Mouse (Mus musculus) kidney, postnatal 14 days (tissue): Measurements from ENCODE around the gene Irs1.

ENCODE experiments used
- DNase-seq: peaks from one replicate; pipeline ENCODE4 v3.0.0; 2022; ENCODE audit warnings: mixed read lengths

The Irs1 gene

GRCm38 (mm10) chr1:82288421-82288990, 2.7 kb downstream of the Irs1 start:
- no peak for DNase-seq

GRCm38 (mm10) chr1:82287776-82288325, 3.4 kb downstream of the Irs1 start:
- DNase-seq = no peak

GRCm38 (mm10) chr1:82287052-82287775, 4.0 kb downstream of the Irs1 start:
- no peak for DNase-seq

- DNase-seq = no peak
Measured at GRCm38 (mm10) chr1:82286190-82287051, 4.8 kb downstream of the Irs1 start.

GRCm38 (mm10) chr1:82285461-82286189, 5.6 kb downstream of the Irs1 start:
- DNase-seq = no peak

GRCm38 (mm10) chr1:82284403-82284802, 6.8 kb downstream of the Irs1 start:
- DNase-seq = no peak

GRCm38 (mm10) chr1:82283901-82284301, 7.3 kb downstream of the Irs1 start:
- no peak for DNase-seq

GRCm38 (mm10) chr1:82282992-82283611, 8.1 kb downstream of the Irs1 start:
- DNase-seq = peak; percentile 93

GRCm38 (mm10) chr1:82281823-82282222, 9.4 kb downstream of the Irs1 start:
- no peak for DNase-seq

GRCm38 (mm10) chr1:82279768-82280167, 11.4 kb downstream of the Irs1 start:
- DNase-seq = no peak

GRCm38 (mm10) chr1:82274361-82274760, 16.9 kb downstream of the Irs1 start:
- no peak for DNase-seq

GRCm38 (mm10) chr1:82273529-82273928, 17.7 kb downstream of the Irs1 start:
- no peak for DNase-seq

- no peak for DNase-seq
Measured at GRCm38 (mm10) chr1:82272231-82272630, 19.0 kb downstream of the Irs1 start.

GRCm38 (mm10) chr1:82267547-82267946, 23.7 kb downstream of the Irs1 start:
- no peak for DNase-seq

GRCm38 (mm10) chr1:82262331-82262730, 28.9 kb downstream of the Irs1 start:
- DNase-seq = no peak

GRCm38 (mm10) chr1:82261638-82262037, 29.6 kb downstream of the Irs1 start:
- DNase-seq = no peak

GRCm38 (mm10) chr1:82261053-82261618, 30.1 kb downstream of the Irs1 start:
- DNase-seq = no peak

GRCm38 (mm10) chr1:82260055-82260454, 31.2 kb downstream of the Irs1 start:
- DNase-seq = no peak

- DNase-seq = no peak
Measured at GRCm38 (mm10) chr1:82258331-82258730, 32.9 kb downstream of the Irs1 start.

- peak; percentile 22 for DNase-seq
Measured at GRCm38 (mm10) chr1:82257457-82257856, 33.8 kb downstream of the Irs1 start.

GRCm38 (mm10) chr1:82253789-82254445, 37.3 kb downstream of the Irs1 start:
- DNase-seq = no peak
